Mouse (Mus musculus) spleen, adult 2 months (tissue): ENCODE measurements around the gene Rpia.

ENCODE experiments used
- CTCF ChIP-seq: fragments of 200-500 bp; IDR thresholded peaks from 2 replicates; pipeline ENCODE4 v1.5.1; 2011; ENCODE audit warnings: mild to moderate bottlenecking, inconsistent platforms; ENCODE audit not compliant: insufficient read depth, insufficient read length, insufficient replicate concordance; ENCODE audit errors: extremely low read depth
- POLR2A ChIP-seq: fragments of 200-500 bp; IDR thresholded peaks from 2 replicates; pipeline ENCODE4 v1.6.1; 2011; ENCODE audit warnings: low read depth, low read length, inconsistent platforms

DNA sequence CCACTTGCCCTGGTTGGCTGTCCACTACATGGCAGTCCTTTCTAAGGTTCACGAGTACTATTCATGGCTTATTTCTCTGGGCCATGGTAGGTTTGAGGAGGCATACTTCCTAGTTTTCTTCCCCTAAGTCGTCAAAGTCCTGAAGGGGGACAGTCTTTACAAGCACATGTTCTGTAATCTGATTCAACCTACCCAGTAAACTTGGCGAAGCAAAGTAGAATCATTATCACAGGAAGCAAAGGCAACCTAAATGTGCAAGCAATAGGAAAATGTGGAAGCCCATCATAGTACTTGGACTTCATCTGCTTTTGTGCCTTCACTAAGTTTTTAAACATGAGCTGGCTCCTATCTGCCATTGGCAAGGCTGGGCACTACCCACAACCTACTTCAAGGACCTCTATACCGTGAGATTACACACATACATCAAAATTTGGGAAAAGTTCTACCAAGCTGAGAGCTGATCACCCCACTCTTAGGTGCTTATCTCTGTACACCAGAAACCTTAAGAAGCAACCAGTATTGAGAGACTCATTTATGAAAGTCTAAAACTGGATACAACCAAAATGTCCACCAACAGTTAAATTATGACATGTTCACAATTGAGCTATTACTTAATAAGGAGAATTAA, 64.8 kb downstream of the Rpia start:
- TF ChIP-seq CTCF: no peak
- TF ChIP-seq POLR2A: no peak; the same call in 1 of the 2 replicates
